Mouse (Mus musculus): Measurements from ENCODE around the gene Gm20431. TPM values are rescaled to one million over a fixed set of nuclear protein-coding genes. Genes with fewer than 3 reads are reported as not detected.

Gm20431 gene
- polyA plus RNA-seq, 1 experiment from 2014 or later, result 8.8 TPM

DNA sequence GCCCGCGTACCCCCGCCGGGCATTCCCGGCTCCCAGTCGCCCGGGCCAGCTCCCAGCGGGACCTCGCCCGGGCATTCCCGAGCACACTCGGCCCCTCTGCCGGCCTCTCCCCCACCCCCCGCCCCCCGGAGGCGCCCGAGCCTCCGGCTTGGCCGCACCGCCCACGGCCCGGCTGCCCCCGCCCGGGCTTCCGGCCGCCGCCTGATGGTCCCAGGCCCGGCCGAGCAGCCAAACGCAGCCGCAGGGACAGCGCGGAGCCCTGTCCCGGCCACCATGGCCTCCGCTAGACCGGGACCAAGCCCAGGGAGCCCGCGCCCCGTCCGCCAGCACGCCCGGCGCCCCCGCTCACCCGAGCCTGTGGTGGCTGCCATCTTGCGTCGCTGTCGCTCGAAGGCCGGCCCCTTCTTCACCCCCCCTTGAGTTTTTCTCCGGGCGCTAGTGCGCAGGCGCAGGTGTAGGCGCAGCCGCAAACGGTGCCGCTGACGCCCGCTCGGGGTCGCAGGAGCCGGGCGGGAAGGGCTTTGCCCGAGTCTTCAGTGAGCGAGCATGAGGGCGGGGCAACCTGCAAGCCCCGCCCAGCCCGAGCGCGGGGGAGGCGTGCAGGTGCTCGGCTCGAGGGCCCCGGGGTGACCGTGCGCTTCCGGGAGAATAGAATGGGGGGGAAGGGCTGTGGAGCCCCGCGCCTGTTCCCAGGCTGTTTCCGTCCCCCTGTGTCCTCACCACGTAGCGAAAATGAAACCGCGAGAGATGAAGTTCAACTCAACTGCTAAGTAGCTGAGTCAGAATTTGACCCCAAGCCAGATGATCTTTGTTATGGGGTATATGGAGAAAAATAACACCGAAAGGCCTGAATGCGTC lies 29.5 kb downstream of the Gm20431 start, which contains the start of gene Ube2v1:
Gene Ube2v1, minus strand, starts transcription at position 505 of the 858 bp plus-strand sequence.
- under 1% methylated on average over 83 of the region's 87 CpGs for WGBS
- Histone ChIP-seq H3K9me3 (ENCODE audit: control insufficient read depth) (no peaks in the 10 kb centered on the region), H3K4me2 (replicated peaks; ENCODE audit: low read depth) (peak within 1 kb of the TSS; percentile 89), H3K36me3 (ENCODE audit: control insufficient read depth, insufficient read depth) (peaks cover 17% of the 10 kb centered on the region), H3K4me3 (ENCODE audit: low read depth, low read length) (peak within 1 kb of the TSS; percentile 90), H3K4me1 (replicated peaks; ENCODE audit: control insufficient read depth, insufficient read depth, low read length) (peaks cover 30% of the 10 kb centered on the region), H3K27me3 (replicated peaks; ENCODE audit: control insufficient read depth, insufficient read depth, low read length) (no peaks in the 10 kb centered on the region), H3K9ac (ENCODE audit: low read depth, low read length) (peak within 1 kb of the TSS; percentile 96), H3K27ac (ENCODE audit: low read depth, low read length) (peak within 1 kb of the TSS; percentile 90)
- ATAC-seq, result peak; percentile 88
- TF ChIP-seq CTCF (IDR thresholded peaks at IDR 0.05; ENCODE audit: low read depth), result peak; percentile 54

DNA sequence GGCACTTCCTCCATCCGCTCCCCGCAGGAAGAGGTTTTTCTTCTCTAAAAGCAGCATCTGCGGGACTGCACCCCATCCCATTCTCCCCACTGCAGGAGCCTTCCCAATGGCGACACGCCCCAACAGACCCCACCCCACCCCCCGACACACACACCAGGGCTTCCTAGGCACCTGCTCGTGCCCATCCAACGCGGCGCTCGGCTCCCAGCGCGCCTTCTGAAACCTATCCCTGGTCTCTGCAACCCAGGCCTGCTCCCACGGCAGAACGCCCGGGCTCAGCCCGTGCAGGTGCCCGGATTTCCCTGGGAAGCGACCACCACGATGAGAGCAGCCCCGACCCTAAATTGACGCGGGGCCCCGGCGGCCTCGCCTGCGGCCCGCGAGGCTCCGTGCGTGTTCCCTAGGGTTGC lies 30.1 kb downstream of the Gm20431 start:
- Histone ChIP-seq H3K4me2 (replicated peaks; ENCODE audit: low read depth) (peak overlapping the region; percentile 89), H3K36me3 (ENCODE audit: control insufficient read depth, insufficient read depth) (peaks cover 18% of the 10 kb centered on the region), H3K27ac (ENCODE audit: low read depth, low read length) (peak overlapping the region; percentile 90), H3K4me1 (replicated peaks; ENCODE audit: control insufficient read depth, insufficient read depth, low read length) (peaks cover 30% of the 10 kb centered on the region), H3K27me3 (replicated peaks; ENCODE audit: control insufficient read depth, insufficient read depth, low read length) (no peaks in the 10 kb centered on the region), H3K4me3 (ENCODE audit: low read depth, low read length) (peak overlapping the region; percentile 90), H3K9ac (ENCODE audit: low read depth, low read length) (peak overlapping the region; percentile 96), H3K9me3 (ENCODE audit: control insufficient read depth) (no peaks in the 10 kb centered on the region)
- TF ChIP-seq CTCF (IDR thresholded peaks at IDR 0.05; ENCODE audit: low read depth), result no peak
- WGBS, result under 1% methylated on average over 31 of the region's 31 CpGs
- ATAC-seq, result no peak

DNA sequence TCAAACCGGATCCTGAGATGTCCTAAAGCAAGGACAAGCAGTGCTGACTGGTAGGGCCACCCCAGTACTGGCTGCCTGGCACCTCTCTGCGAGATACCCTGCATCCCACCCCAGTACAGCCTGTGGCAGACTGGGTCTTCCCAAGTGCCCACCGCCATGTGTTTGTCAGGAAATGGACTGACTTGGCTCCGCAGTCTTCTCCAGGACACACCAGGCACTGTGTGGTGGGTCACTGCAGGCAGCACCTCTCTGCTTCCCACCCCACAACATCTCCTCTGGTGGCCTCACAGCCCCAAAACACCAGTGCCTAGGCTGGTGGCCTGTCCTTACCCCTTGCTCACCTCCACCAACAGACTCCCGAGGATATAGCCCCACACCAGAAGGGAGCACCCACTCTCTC lies 30.9 kb downstream of the Gm20431 start:
- Histone ChIP-seq H3K36me3 (ENCODE audit: control insufficient read depth, insufficient read depth) (peaks cover 18% of the 10 kb centered on the region), H3K9ac (ENCODE audit: low read depth, low read length) (peak overlapping the region; percentile 96), H3K27ac (ENCODE audit: low read depth, low read length) (no peak overlapping the region), H3K4me2 (replicated peaks; ENCODE audit: low read depth) (peak overlapping the region; percentile 89), H3K27me3 (replicated peaks; ENCODE audit: control insufficient read depth, insufficient read depth, low read length) (no peaks in the 10 kb centered on the region), H3K4me1 (replicated peaks; ENCODE audit: control insufficient read depth, insufficient read depth, low read length) (peaks cover 30% of the 10 kb centered on the region), H3K4me3 (ENCODE audit: low read depth, low read length) (peak overlapping the region; percentile 90), H3K9me3 (ENCODE audit: control insufficient read depth) (no peaks in the 10 kb centered on the region)
- ATAC-seq, result no peak
- WGBS, result 50% methylated on average over 5 of the region's 5 CpGs
- no peak for TF ChIP-seq CTCF (IDR thresholded peaks at IDR 0.05; ENCODE audit: low read depth)

DNA sequence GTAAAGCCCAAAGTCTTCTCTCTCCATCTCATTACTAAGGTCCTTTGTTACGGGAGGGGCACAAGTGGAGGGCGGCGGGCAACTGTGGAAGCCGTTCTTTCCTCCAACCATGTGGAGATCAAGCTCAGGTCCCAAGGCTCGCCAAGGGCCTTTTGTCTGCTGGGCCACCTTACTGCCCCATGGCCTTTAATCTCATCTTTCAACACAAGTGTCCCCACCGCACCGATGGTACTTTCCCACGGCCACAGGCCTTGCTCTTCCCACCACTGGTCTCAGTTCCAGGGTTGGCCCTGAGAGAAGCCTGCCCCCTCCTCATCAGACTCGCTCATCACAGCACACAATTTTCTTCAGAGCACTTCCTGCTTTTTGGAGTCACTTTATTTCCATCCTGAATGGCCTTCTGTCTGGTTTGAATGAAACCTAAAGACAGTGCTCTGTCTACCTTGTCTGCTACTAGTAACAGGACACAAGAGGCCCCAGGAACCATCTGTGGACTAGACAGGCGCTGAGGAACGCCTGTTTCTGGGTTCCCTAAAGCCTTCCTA lies 31.6 kb downstream of the Gm20431 start:
- no peaks in the 10 kb centered on the region for H3K27me3 ChIP-seq (replicated peaks; ENCODE audit: control insufficient read depth, insufficient read depth, low read length)
- no peaks in the 10 kb centered on the region for H3K9me3 ChIP-seq (ENCODE audit: control insufficient read depth)
- TF ChIP-seq CTCF (IDR thresholded peaks at IDR 0.05; ENCODE audit: low read depth), result no peak
- peaks cover 34% of the 10 kb centered on the region for H3K4me1 ChIP-seq (replicated peaks; ENCODE audit: control insufficient read depth, insufficient read depth, low read length)
- no peak for ATAC-seq
- peaks cover 18% of the 10 kb centered on the region for H3K36me3 ChIP-seq (ENCODE audit: control insufficient read depth, insufficient read depth)
- peak overlapping the region; percentile 89 for H3K4me2 ChIP-seq (replicated peaks; ENCODE audit: low read depth)
- peak overlapping the region; percentile 21 for H3K27ac ChIP-seq (ENCODE audit: low read depth, low read length)
- H3K9ac ChIP-seq (ENCODE audit: low read depth, low read length), result no peak overlapping the region
- no peak overlapping the region for H3K4me3 ChIP-seq (ENCODE audit: low read depth, low read length)
- WGBS, result 66% methylated on average over 11 of the region's 11 CpGs

DNA sequence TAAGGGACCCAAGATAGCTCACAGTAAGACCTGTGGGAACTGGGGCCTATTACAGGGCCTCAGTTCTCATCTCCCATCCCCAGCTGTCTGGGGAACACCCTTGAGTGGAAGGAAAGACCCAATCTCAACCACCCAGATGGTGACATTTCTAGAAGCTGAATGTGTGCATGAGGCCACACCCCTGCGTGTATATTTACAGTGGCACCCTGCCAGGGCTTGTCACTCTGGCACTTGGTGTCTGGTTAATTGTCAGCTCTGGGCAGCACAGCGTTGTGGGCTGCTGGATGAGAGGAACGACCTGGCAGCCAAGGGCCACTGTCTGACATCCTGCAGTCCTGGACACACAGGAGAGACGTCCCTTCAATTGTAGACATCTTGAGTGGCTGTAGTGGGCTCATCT lies 32.4 kb downstream of the Gm20431 start:
- no peak for TF ChIP-seq CTCF (IDR thresholded peaks at IDR 0.05; ENCODE audit: low read depth)
- no peak overlapping the region for H3K9ac ChIP-seq (ENCODE audit: low read depth, low read length)
- ATAC-seq, result no peak
- H3K4me2 ChIP-seq (replicated peaks; ENCODE audit: low read depth), result no peak overlapping the region
- WGBS, result 13% methylated on average over 4 of the region's 4 CpGs
- no peaks in the 10 kb centered on the region for H3K27me3 ChIP-seq (replicated peaks; ENCODE audit: control insufficient read depth, insufficient read depth, low read length)
- H3K36me3 ChIP-seq (ENCODE audit: control insufficient read depth, insufficient read depth), result peaks cover 18% of the 10 kb centered on the region
- H3K4me1 ChIP-seq (replicated peaks; ENCODE audit: control insufficient read depth, insufficient read depth, low read length), result peaks cover 30% of the 10 kb centered on the region
- no peak overlapping the region for H3K4me3 ChIP-seq (ENCODE audit: low read depth, low read length)
- no peaks in the 10 kb centered on the region for H3K9me3 ChIP-seq (ENCODE audit: control insufficient read depth)
- H3K27ac ChIP-seq (ENCODE audit: low read depth, low read length), result peak overlapping the region; percentile 21; the same call in 1 of the 2 replicates

DNA sequence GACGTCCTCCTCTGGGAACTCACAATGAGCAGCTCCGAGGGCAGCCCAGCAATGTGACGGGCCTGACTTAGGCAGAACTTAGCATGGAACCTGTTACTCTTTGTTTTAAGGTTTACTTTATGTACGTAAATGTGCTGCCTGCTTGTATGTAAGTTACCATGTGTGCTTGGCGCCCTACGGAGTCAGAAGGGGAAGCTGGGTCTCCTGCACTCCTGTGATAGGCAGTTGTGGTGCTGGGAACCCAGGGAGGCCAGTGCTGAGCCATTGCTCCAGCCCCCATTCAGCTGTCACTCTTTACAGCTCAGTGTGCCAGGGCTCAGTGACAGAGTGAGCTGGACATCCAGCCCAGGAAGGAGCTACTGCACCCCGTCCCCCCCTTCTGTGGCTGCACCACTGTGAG lies 34.3 kb downstream of the Gm20431 start:
- H3K4me3 ChIP-seq (ENCODE audit: low read depth, low read length), result no peak overlapping the region
- ATAC-seq, result no peak
- no peak overlapping the region for H3K27ac ChIP-seq (ENCODE audit: low read depth, low read length)
- WGBS, result 92% methylated on average over 7 of the region's 7 CpGs
- TF ChIP-seq CTCF (IDR thresholded peaks at IDR 0.05; ENCODE audit: low read depth), result no peak
- H3K9ac ChIP-seq (ENCODE audit: low read depth, low read length), result no peak overlapping the region
- H3K4me1 ChIP-seq (replicated peaks; ENCODE audit: control insufficient read depth, insufficient read depth, low read length), result peaks cover 21% of the 10 kb centered on the region; the same call in 1 of the 2 replicates
- peaks cover 18% of the 10 kb centered on the region for H3K36me3 ChIP-seq (ENCODE audit: control insufficient read depth, insufficient read depth)
- no peak overlapping the region for H3K4me2 ChIP-seq (replicated peaks; ENCODE audit: low read depth)
- H3K27me3 ChIP-seq (replicated peaks; ENCODE audit: control insufficient read depth, insufficient read depth, low read length), result no peaks in the 10 kb centered on the region
- no peaks in the 10 kb centered on the region for H3K9me3 ChIP-seq (ENCODE audit: control insufficient read depth)
